Mouse (Mus musculus): ENCODE results near the gene 2410137M14Rik. TPM values are rescaled to one million over a fixed set of nuclear protein-coding genes. Genes with fewer than 3 reads are reported as not detected.
A peak's percentile ranks its signal among the peaks of the same experiment; 100 is the strongest.
"Not testable (repeated sequence)": the region's sequence is repeated elsewhere in the genome, so short reads cannot be mapped to it uniquely, and the experiment has no call there.

The 2410137M14Rik gene
- total RNA-seq, 2 experiments from 2014 or later: not detected

- peak; percentile 66 to 82 for DNase-seq (ENCODE audit: low spot score in 2 of 2)
- intact Hi-C loops (cut with DNase I): no loop called here
Observed at GRCm38 (mm10) chr17:36997033-36997735, 16.1 kb upstream of the 2410137M14Rik start.

GRCm38 (mm10) chr17:36995448-36995847, 14.4 kb upstream of the 2410137M14Rik start:
- no peak for DNase-seq (ENCODE audit: low spot score in 2 of 2)
- intact Hi-C loops (cut with DNase I): no loop called here

GRCm38 (mm10) chr17:36994528-36994927, 13.5 kb upstream of the 2410137M14Rik start:
- DNase-seq (ENCODE audit: low spot score in 2 of 2): no peak
- intact Hi-C loops (cut with DNase I): no loop called here

- DNase-seq (ENCODE audit: low spot score in 2 of 2): no peak
- intact Hi-C loops (cut with DNase I): no loop called here
Observed at GRCm38 (mm10) chr17:36993770-36994325, 12.8 kb upstream of the 2410137M14Rik start.

- intact Hi-C loops (cut with DNase I): no loop called here
- DNase-seq (ENCODE audit: low spot score in 2 of 2): peak in 1 of 2 experiments; percentile 15
Observed at GRCm38 (mm10) chr17:36992336-36993104, 11.5 kb upstream of the 2410137M14Rik start.

- DNase-seq (ENCODE audit: low spot score in 2 of 2); intact Hi-C loops (cut with DNase I): not testable (repeated sequence)
Observed at GRCm38 (mm10) chr17:36990630-36991029, 9.6 kb upstream of the 2410137M14Rik start.

- DNase-seq (ENCODE audit: low spot score in 2 of 2): no peak
- intact Hi-C loops (cut with DNase I): no loop called here
Observed at GRCm38 (mm10) chr17:36989437-36989836, 8.4 kb upstream of the 2410137M14Rik start, which contains the start of gene H2-M5. H2-M5 (minus strand) TSS chr17:36989537.

GRCm38 (mm10) chr17:36988475-36988874, 7.4 kb upstream of the 2410137M14Rik start:
- DNase-seq (ENCODE audit: low spot score in 2 of 2): no peak
- intact Hi-C loops (cut with DNase I): no loop called here

GRCm38 (mm10) chr17:36982253-36983155, 1.5 kb upstream of the 2410137M14Rik start:
- intact Hi-C loops (cut with DNase I): no loop called here
- DNase-seq (ENCODE audit: low spot score in 2 of 2): no peak

- no peak for DNase-seq (ENCODE audit: low spot score in 2 of 2)
- intact Hi-C loops (cut with DNase I): no loop called here
Observed at GRCm38 (mm10) chr17:36981845-36982244, 808 bp upstream of the 2410137M14Rik start.

- intact Hi-C loops (cut with DNase I): no loop called here
- no peak for DNase-seq (ENCODE audit: low spot score in 2 of 2)
Observed at GRCm38 (mm10) chr17:36973271-36973787, 7.7 kb downstream of the 2410137M14Rik start.

- intact Hi-C loops (cut with DNase I): no loop called here
- DNase-seq (ENCODE audit: low spot score in 2 of 2): no peak
Observed at GRCm38 (mm10) chr17:36972791-36973190, 8.2 kb downstream of the 2410137M14Rik start.

- intact Hi-C loops (cut with DNase I): no loop called here
- no peak for DNase-seq (ENCODE audit: low spot score in 2 of 2)
Observed at GRCm38 (mm10) chr17:36971172-36971850, 9.7 kb downstream of the 2410137M14Rik start.

GRCm38 (mm10) chr17:36970316-36970890, 10.6 kb downstream of the 2410137M14Rik start:
- intact Hi-C loops (cut with DNase I): no loop called here

GRCm38 (mm10) chr17:36966875-36967274, 14.2 kb downstream of the 2410137M14Rik start:
- intact Hi-C loops (cut with DNase I): no loop called here
- no peak for DNase-seq (ENCODE audit: low spot score in 2 of 2)

More at GRCm38 (mm10) chr17:36970316-36970890, 10.6 kb downstream of the 2410137M14Rik start:
- no peak for DNase-seq (ENCODE audit: low spot score in 2 of 2)

- no peak for DNase-seq (ENCODE audit: low spot score in 2 of 2)
- intact Hi-C loops (cut with DNase I): no loop called here
Observed at GRCm38 (mm10) chr17:36961125-36961524, 19.9 kb downstream of the 2410137M14Rik start.

GRCm38 (mm10) chr17:36958884-36959283, 22.2 kb downstream of the 2410137M14Rik start:
- intact Hi-C loops (cut with DNase I): loop anchor here (5.0 kb wide), 1 partner anchor 88 kb away; the partner anchor contains the start of gene Gabbr1
- no peak for DNase-seq (ENCODE audit: low spot score in 2 of 2)
